ENCODE assay signal across 8 mouse cellular contexts in the genomic region with DNA sequence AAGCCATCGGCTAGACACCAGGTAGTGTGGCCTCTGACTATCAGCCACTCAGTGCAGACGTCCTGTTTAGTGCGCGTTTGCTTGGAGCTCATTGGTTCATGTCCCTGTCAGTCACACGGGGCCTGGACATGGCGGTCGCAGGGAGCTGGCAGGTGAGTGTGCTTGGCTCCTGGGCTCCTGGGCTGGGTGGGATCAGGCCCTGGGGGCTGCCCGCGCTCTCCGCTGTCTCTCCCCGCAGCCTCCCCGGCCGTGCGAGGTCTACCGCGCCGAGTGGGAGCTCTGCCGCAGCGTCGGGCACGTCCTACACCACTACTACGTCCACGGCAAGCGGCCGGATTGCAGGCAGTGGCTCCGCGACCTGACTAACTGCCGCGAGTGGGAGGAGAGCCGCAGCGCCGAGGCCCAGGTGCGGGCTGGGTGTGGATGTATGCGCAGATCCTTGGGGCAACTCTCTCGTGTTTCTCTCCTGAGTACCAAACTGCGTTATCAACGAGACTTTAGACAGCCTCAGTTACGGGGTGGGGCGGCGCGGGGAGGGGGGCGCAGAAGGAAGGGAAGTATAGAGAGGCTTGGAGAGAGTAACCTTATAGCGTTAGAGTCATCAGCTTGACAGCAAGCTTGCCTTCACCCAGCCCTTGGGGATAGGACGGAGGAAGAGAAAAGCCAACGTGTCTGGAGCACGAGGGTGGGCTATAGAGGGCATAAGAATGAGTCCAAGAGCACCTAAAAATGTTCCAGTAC. TPM values are rescaled to one million over a fixed set of nuclear protein-coding genes. Genes with fewer than 3 reads are reported as not detected.
DNase-seq lines count a peak whose midpoint lies in the region; ATAC-seq and TF ChIP-seq lines count a peak whose summit lies in the region.

A gene (plus strand): TSS at position 111 of the 741 bp plus-strand sequence.
A gene (plus strand): TSS at position 117 of the 741 bp plus-strand sequence.

- no peak for TF ChIP-seq CTCF in G1E (IDR thresholded peaks at IDR 0.05; ENCODE audit: low read depth, low read length)
- TF ChIP-seq CTCF in cerebellum, adult 2 months (IDR thresholded peaks at IDR 0.05; ENCODE audit: borderline replicate concordance, insufficient read depth, low read depth, low read length): no peak
- TF ChIP-seq CTCF in forebrain, postnatal 0 days (IDR thresholded peaks at IDR 0.05; ENCODE audit: low read depth): no peak

- no peaks in the 10 kb centered on the region for H3K27me3 ChIP-seq in G1E (ENCODE audit: insufficient read depth, low read length)
- no peaks in the 10 kb centered on the region for H3K27me3 ChIP-seq in cerebellum, adult 2 months (ENCODE audit: control insufficient read depth, insufficient read depth, low read length)
- no peaks in the 10 kb centered on the region for H3K27me3 ChIP-seq in forebrain, postnatal 0 days (ENCODE audit: insufficient read depth, low read length)
- H3K27me3 ChIP-seq in lung, embryonic 15.5 days: no peaks in the 10 kb centered on the region

- peak within 1 kb of the TSS; percentile 91 for H3K4me3 ChIP-seq in G1E (ENCODE audit: low read depth, low read length)
- H3K4me3 ChIP-seq in cerebellum, adult 2 months (replicated peaks; ENCODE audit: insufficient read depth, low read depth, low read length): peak within 1 kb of the TSS; percentile 77
- peak within 1 kb of the TSS; percentile 68 for H3K4me3 ChIP-seq in forebrain, postnatal 0 days (ENCODE audit: low read depth, low read length)
- peak within 1 kb of the TSS; percentile 90 for H3K4me3 ChIP-seq in lung, embryonic 15.5 days

- H3K9ac ChIP-seq in forebrain, postnatal 0 days: peak within 1 kb of the TSS; percentile 78
- peak within 1 kb of the TSS; percentile 72 for H3K9ac ChIP-seq in lung, embryonic 15.5 days

- WGBS in cerebellum, adult 2 months: under 1% methylated on average over 46 of the region's 46 CpGs
- WGBS in forebrain, postnatal 0 days: under 1% methylated on average over 46 of the region's 46 CpGs
- 1% methylated on average over 46 of the region's 46 CpGs for WGBS in lung, embryonic 15.5 days

- peaks cover 70% of the 10 kb centered on the region for H3K36me3 ChIP-seq in G1E (replicated peaks)
- H3K36me3 ChIP-seq in forebrain, postnatal 0 days (ENCODE audit: insufficient read depth): peaks cover 21% of the 10 kb centered on the region
- peaks cover 41% of the 10 kb centered on the region for H3K36me3 ChIP-seq in lung, embryonic 15.5 days

- peak; percentile 92 for TF ChIP-seq POLR2A in cerebellum, adult 2 months (IDR thresholded peaks at IDR 0.05; ENCODE audit: borderline replicate concordance, insufficient read depth, low read length)

- no peaks in the 10 kb centered on the region for H3K9me3 ChIP-seq in G1E (replicated peaks)
- H3K9me3 ChIP-seq in forebrain, postnatal 0 days (ENCODE audit: low read length): no peaks in the 10 kb centered on the region
- H3K9me3 ChIP-seq in lung, embryonic 15.5 days: no peaks in the 10 kb centered on the region

- peak within 1 kb of the TSS; percentile 69 for H3K27ac ChIP-seq in cerebellum, adult 2 months (ENCODE audit: insufficient read depth, low read length)
- peak within 1 kb of the TSS; percentile 46; the same call in 1 of the 2 replicates for H3K27ac ChIP-seq in forebrain, postnatal 0 days (ENCODE audit: low read depth, low read length)
- peak within 1 kb of the TSS; percentile 71 for H3K27ac ChIP-seq in lung, embryonic 15.5 days

- peaks cover 27% of the 10 kb centered on the region for H3K4me1 ChIP-seq in G1E (ENCODE audit: insufficient read depth, low read depth, low read length)
- H3K4me1 ChIP-seq in cerebellum, adult 2 months (ENCODE audit: control insufficient read depth, insufficient read depth, low read length): no peaks in the 10 kb centered on the region
- no peaks in the 10 kb centered on the region for H3K4me1 ChIP-seq in forebrain, postnatal 0 days (ENCODE audit: insufficient read depth)
- no peaks in the 10 kb centered on the region for H3K4me1 ChIP-seq in lung, embryonic 15.5 days

- peak; percentile 97 for DNase-seq in G1E (ENCODE audit: low spot score)
- peak; percentile 98 for DNase-seq in cerebellum, adult 2 months
- DNase-seq in forebrain, postnatal 0 days: peak; percentile 91
- peak; percentile 96 for DNase-seq in heart, postnatal 4 days
- peak; percentile 89 to 95 for DNase-seq in layer of hippocampus, adult 8-10 months (ENCODE audit: low spot score in 2 of 2)
- peak; percentile 87 for DNase-seq in ovary, adult 18-20 months (ENCODE audit: low spot score)
- DNase-seq in thymus, postnatal 0 days (ENCODE audit: low spot score): peak; percentile 92

- peak within 1 kb of the TSS; percentile 59 for H3K4me2 ChIP-seq in forebrain, postnatal 0 days (ENCODE audit: low read depth)
- peak within 1 kb of the TSS; percentile 61 for H3K4me2 ChIP-seq in lung, embryonic 15.5 days

- ATAC-seq in G1E (ENCODE audit: extremely low read depth, insufficient number of reproducible peaks, low FRiP score, poor library complexity, severe bottlenecking): peak; percentile 90
- peak; percentile 97 for ATAC-seq in forebrain, postnatal 0 days
- peak; percentile 93 for ATAC-seq in lung, embryonic 15.5 days (ENCODE audit: borderline replicate concordance, extremely low read depth, low FRiP score, low TSS enrichment)

RNA-seq across cellular contexts. Expression of the first gene that starts in this region (rescaled TPM):
- total RNA-seq in G1E (2014; fragmentation: Nextera tagmentation) (64.3 and 74.1 TPM in 2 replicates), G1E (2017) (45.9 and 59.7 TPM in 2 replicates)
- 74.9 and 109 TPM in 2 replicates for polyA plus RNA-seq in G1E (2012)
- polyA plus RNA-seq in cerebellum, adult 2 months (2012; rRNA removed): 55.2 and 56.0 TPM in 2 replicates
- 21.2 and 25.6 TPM in 2 replicates for total RNA-seq in forebrain, postnatal 0 days (2014; rRNA removed)
- polyA plus RNA-seq in forebrain, postnatal 0 days (2015; fragmentation: Nextera tagmentation; extraction: Ambion mirVana): 16.9 and 44.1 TPM in 2 replicates
- 10 to 100 TPM; 18.8 to 20.8 TPM for total RNA-seq in heart, postnatal 4 days (2021)
- total RNA-seq in layer of hippocampus, adult 8-10 months (2022): 10 to 100 TPM; 18.3 to 31.0 (median 26.7) TPM
- polyA plus RNA-seq in lung, embryonic 15.5 days (2015; fragmentation: Nextera tagmentation; extraction: Ambion mirVana): 34.7 and 38.7 TPM in 2 replicates
- polyA plus RNA-seq in thymus, postnatal 0 days (2015; fragmentation: Nextera tagmentation; extraction: Ambion mirVana): 19.5 and 34.3 TPM in 2 replicates

RNA-seq across cellular contexts. Expression of the second gene that starts in this region (rescaled TPM):
- total RNA-seq in G1E (2014; fragmentation: Nextera tagmentation) (not detected in 2 replicates), G1E (2017) (not detected in 2 replicates)
- not detected in 2 replicates for polyA plus RNA-seq in G1E (2012)
- polyA plus RNA-seq in cerebellum, adult 2 months (2012; rRNA removed): 0.08 TPM in 1 of 2 replicates, not detected in the other
- not detected in 2 replicates for total RNA-seq in forebrain, postnatal 0 days (2014; rRNA removed)
- polyA plus RNA-seq in forebrain, postnatal 0 days (2015; fragmentation: Nextera tagmentation; extraction: Ambion mirVana): not detected in 2 replicates
- under 1 TPM; 0.09 to 0.52 TPM for total RNA-seq in heart, postnatal 4 days (2021)
- total RNA-seq in layer of hippocampus, adult 8-10 months (2022): 10 to 100 TPM in 1 of 4 experiments, 1 to 10 TPM in 3; 4.6 to 11.1 (median 8.2) TPM
- polyA plus RNA-seq in lung, embryonic 15.5 days (2015; fragmentation: Nextera tagmentation; extraction: Ambion mirVana): not detected in 2 replicates
- polyA plus RNA-seq in thymus, postnatal 0 days (2015; fragmentation: Nextera tagmentation; extraction: Ambion mirVana): not detected in 2 replicates

Comparison
In these comparisons a context has a peak if more than half of its experiments do, and no peak if none do; other contexts are left out.
1. Peak in every context shown above with its lines: DNase-seq, ATAC-seq, H3K4me3 ChIP-seq and H3K27ac ChIP-seq.